Mouse (Mus musculus) c-Kit-positive CD71-positive TER-119-negative erythroid progenitor cells, embryonic 14.5 days (primary cell): ENCODE results near the gene Vmn1r94.
"Not testable (repeated sequence)": the region's sequence is repeated elsewhere in the genome, so short reads cannot be mapped to it uniquely, and the experiment has no call there.

Source experiments
- DNase-seq: peaks from one replicate; pipeline ENCODE4 v3.0.0-alpha.2; 2013; ENCODE audit warnings: low read depth

Gene Vmn1r94

GRCm38 (mm10) chr7:20168277-20168676 lies at the start of gene Vmn1r94:
Gene Vmn1r94, minus strand, starts transcription at chr7:20168377.
- not testable (repeated sequence) for DNase-seq

- not testable (repeated sequence) for DNase-seq
These were observed 37.3 kb upstream of the Vmn1r94 start, which contains the start of gene Gm6164 for GRCm38 (mm10) chr7:20205507-20205906. Gene Gm6164, minus strand, starts transcription at chr7:20205607.

GRCm38 (mm10) chr7:20193410-20193809 lies 25.2 kb upstream of the Vmn1r94 start, which contains the start of gene Vmn1r95:
Gene Vmn1r95, plus strand, starts transcription at chr7:20193710.
- not testable (repeated sequence) for DNase-seq

- DNase-seq, result not testable (repeated sequence)
These were observed 29.2 kb downstream of the Vmn1r94 start, which contains the start of gene Vmn1r93 for GRCm38 (mm10) chr7:20138988-20139387. Gene Vmn1r93, minus strand, starts transcription at chr7:20139088.

- DNase-seq, result not testable (repeated sequence)
These were observed 45.7 kb downstream of the Vmn1r94 start, which contains the start of gene Gm16442 for GRCm38 (mm10) chr7:20122479-20122878. Gene Gm16442, minus strand, starts transcription at chr7:20122579.
